Mouse (Mus musculus): Measurements from ENCODE around the gene Rassf10.
"Not testable (repeated sequence)": the region's sequence is repeated elsewhere in the genome, so short reads cannot be mapped to it uniquely, and the experiment has no call there.

Gene Rassf10

GRCm38 (mm10) chr7:112953777-112954291 is at the start of gene Rassf10:
TSS of gene Rassf10 (plus strand) at chr7:112953962.
- no peak for DNase-seq (ENCODE audit: low read depth, low spot score)

DNA sequence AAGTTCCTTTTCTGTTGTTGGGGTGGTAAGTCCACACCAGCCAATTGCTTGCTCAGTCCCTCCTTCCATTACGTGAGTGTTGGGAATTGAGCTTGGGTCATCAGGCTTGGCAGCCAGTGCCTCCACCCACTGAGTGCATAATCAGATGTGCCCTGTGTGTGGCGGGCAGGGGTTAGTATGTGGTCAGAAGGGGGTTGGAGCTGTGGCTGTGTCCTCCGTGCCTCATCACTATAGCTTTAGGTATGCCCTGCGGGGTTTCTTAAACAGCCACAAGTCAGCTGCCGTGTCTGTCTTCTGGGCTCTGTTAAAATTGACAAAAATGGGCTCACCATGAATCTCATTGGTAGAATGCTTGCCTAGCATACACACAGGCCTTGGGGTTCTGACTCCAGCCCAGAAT is 46.9 kb upstream of the Rassf10 start:
- DNase-seq (ENCODE audit: low read depth, low spot score) = no peak

- no peak for DNase-seq (ENCODE audit: low read depth, low spot score)
Observed at GRCm38 (mm10) chr7:112907468-112907867, 46.3 kb upstream of the Rassf10 start.

DNA sequence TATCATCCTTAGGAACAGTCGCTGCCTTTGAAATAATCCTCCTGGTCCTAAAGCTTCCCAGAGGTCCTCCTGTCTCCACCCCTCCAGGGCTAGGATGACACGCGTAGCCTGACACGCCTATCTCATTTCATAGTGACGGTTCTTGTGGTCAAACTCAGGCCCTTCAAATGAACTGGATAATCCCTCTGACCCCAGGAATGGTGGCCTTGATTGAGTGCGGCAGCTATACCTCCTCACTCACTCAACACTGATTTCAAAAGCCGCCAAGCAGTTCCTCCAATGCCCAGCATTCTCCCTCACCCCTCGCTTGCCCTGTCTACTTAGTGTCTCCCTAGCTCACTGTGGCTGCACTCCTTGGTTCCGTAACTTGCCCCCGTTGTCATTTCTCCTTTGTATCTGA is 44.6 kb upstream of the Rassf10 start:
- DNase-seq (ENCODE audit: low read depth, low spot score) = no peak

- no peak for DNase-seq (ENCODE audit: low read depth, low spot score)
Observed at GRCm38 (mm10) chr7:112912969-112913368, 40.8 kb upstream of the Rassf10 start.

- DNase-seq (ENCODE audit: low read depth, low spot score) = no peak
Observed at GRCm38 (mm10) chr7:112915571-112915970, 38.2 kb upstream of the Rassf10 start.

DNA sequence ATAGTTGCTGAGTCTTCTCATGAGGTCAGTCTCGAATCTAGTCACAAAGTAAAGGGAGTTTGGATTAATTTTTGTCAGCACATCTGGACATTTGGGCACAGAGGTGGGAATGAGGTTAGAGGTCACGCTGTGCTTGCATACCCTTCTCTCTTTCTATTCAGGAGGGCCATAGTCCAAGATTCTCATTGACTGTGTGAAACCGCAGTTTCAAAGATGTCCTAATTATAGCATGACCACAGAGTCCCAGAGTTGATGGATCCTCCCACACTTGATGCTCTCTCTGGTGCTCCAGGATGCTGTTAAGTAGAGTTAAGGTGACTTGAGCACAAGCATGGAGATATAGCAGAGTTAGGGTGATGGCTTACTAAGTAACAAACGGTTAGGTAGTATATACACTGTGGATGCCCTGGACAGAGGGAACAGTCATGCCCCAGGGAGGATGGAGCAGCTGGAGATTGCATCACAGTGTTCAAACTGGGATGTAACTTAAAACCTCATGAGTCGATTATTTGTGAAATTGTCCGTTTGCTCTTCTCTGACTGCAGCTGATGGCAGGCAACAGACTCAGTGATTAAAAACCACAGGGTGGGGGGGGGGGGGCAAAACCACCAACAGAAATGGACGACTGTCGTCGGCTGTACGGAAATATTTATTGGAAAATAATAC is 36.0 kb upstream of the Rassf10 start:
- DNase-seq (ENCODE audit: low read depth, low spot score) = no peak

- no peak for DNase-seq (ENCODE audit: low read depth, low spot score)
Observed at GRCm38 (mm10) chr7:112918279-112918991, 35.3 kb upstream of the Rassf10 start.

DNA sequence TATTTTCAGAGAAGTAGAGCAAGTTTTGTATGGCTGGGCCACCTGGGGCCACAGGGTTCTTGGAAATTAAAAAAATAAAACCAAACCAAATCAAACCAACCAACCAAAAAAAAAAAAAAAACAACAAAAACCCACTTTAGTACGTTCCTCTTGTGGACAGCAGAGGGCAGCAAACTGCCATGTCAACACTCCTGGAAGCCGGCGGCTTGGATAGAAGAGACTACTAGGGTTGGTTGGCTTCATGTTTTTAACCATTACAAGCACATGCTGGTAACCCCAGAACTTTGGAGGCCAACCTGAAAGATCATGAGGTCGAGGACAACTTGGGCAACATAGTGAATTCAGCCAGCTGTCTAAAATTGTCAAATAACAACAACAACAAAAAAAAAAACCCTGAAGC is 33.9 kb upstream of the Rassf10 start:
- peak; percentile 47 for DNase-seq (ENCODE audit: low read depth, low spot score)

- DNase-seq (ENCODE audit: low read depth, low spot score) = no peak
Observed at GRCm38 (mm10) chr7:112922801-112923200, 31.0 kb upstream of the Rassf10 start.

- no peak for DNase-seq (ENCODE audit: low read depth, low spot score)
Observed at GRCm38 (mm10) chr7:112923712-112924111, 30.1 kb upstream of the Rassf10 start.

DNA sequence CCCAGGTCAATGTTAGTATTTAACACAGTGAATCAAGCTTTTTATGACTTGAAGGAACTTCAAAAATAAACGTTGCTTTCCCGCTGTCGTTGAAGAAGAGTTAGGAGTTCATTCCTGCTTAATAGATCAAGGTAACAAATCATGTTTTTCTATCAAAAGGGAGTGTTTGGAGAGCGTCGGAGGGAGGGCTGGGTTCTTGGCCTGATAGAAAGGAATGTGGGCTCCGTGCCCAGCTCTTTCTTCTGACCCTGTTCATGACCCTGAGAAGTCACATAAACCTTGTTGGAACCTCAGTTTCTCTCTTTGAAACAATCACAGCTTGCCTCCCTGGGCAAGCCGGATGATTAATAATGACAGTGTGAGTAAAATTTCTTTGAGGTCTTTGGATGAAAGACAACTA is 23.1 kb upstream of the Rassf10 start:
- no peak for DNase-seq (ENCODE audit: low read depth, low spot score)

DNA sequence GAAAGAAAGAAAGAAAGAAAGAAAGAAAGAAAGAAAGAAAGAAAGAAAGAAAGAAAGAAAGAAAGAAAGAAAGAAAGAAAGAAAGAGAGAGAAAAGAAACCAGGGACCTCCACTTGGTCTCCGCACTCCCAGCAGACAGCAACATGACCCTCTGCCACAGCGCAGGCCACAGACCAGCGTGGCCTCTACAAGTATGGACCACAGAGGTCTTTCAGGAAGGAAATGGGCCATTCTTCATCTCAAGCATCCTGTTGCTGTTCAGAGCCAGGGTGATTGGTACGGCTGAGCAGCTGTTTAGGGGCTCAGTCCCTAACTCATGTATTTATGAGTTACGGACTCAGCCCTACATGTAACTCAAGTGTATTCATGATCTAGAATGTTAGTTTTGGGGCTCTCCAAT is 17.9 kb upstream of the Rassf10 start:
- DNase-seq (ENCODE audit: low read depth, low spot score) = not testable (repeated sequence)

DNA sequence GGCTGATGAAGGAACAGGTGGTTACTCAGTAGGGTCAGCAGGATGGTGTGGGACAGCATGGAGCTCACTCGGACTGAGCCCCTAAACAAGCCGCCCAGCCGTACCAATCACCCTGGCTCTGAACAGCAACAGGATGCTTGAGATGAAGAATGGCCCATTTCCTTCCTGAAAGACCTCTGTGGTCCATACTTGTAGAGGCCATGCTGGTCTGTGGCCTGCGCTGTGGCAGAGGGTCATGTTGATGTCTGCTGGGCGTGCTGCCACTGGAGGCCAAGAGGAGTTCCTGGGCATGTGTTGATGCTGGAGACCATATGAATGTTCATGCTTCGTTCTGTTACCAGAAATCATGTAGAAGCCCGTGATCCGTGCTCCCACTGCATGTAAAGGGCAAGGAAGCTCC is 16.7 kb upstream of the Rassf10 start:
- no peak for DNase-seq (ENCODE audit: low read depth, low spot score)

GRCm38 (mm10) chr7:112938959-112939358 is 14.8 kb upstream of the Rassf10 start:
- no peak for DNase-seq (ENCODE audit: low read depth, low spot score)

DNA sequence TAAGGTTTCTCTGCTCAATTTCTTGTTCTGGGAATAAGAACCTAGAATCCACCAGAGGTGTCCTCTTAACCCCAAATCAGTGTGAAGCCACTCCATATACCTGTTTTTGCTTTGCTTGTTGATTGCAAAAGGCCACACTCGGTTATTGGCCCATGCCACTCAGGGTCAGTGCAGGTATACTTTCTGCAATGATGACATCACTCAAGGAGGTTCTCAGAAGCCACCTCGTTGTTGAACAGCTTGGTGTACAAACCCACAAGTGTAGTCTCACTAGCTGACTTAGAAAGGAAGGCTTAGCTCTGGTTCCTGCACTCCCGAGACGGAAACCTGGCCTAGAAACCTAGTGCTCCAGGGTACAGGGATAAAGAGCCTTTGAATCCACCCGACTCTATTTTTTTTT is 11.2 kb upstream of the Rassf10 start:
- no peak for DNase-seq (ENCODE audit: low read depth, low spot score)

DNA sequence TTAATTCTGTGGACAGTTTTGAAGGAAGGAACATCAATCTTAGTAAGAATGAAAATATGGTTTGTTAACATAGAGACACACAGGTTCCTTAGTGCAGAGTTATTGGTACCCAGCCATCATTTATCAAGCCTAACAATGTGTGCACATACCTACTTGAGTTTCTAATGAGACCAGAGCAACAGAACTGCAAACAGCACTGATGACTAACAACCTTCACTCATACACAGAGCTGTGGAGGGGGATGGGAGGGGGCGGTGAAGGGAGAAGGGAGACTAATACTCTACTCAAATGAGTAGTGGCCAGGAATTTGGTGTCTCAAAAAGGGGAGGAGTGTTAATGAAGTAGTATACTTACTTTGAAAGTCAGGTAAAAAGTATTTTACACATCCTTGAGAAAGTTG is 10.7 kb upstream of the Rassf10 start:
- DNase-seq (ENCODE audit: low read depth, low spot score) = no peak

GRCm38 (mm10) chr7:112946706-112947105 is 7.1 kb upstream of the Rassf10 start:
- no peak for DNase-seq (ENCODE audit: low read depth, low spot score)

- DNase-seq (ENCODE audit: low read depth, low spot score) = no peak
Observed at GRCm38 (mm10) chr7:112954351-112955102, 765 bp downstream of the Rassf10 start.

DNA sequence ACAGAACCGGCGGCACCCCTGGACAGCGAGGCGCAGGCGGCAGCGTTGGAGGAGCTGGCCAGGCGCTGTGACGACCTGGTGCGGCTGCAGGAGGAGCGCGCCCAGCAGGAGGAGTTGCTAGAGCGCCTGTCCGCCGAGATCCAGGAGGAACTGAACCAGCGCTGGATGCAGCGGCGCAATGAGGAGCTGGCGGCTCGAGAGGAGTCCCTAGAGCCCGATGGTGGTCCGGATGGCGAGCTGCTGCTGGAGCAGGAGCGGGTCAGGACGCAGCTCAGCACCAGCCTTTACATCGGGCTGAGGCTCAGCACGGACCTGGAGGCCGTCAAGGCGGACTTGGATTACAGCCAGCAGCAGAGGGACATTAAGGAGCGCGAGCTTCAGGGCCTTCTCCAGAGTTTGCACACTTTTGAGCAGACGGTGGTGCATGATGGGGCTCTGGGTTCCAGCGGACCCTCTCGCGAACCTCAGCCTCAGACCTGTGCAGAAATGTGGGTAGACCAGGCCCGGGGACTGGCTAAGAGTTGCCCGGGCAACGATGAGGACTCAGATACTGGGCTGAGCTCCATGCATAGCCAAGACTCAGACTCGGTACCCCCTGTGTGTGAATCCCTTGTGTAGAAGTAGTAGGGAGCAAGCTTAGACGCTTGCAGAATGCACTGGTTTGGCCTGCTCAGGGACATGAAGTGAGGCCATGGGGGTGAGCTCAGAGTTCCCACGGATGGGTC is 1.5 kb downstream of the Rassf10 start:
- no peak for DNase-seq (ENCODE audit: low read depth, low spot score)

DNA sequence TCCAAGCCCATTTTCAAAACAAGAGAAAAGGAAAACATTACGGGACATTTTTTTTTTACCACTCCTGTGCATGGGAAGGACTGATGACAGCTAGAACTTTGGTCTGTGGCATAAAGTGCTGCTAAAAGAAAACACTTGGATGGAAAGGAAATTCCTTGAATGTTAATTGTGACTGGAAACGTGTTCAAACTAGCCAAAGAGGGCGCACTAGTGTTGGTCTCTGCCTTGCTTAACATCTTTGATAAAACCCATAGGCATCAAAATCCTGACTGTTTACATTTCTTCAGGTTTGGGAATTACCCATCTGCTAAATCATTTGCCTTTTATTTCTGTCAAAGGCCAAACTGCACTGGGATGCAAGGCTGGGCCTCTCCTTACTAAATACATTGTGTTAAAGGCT is 2.2 kb downstream of the Rassf10 start:
- no peak for DNase-seq (ENCODE audit: low read depth, low spot score)

DNA sequence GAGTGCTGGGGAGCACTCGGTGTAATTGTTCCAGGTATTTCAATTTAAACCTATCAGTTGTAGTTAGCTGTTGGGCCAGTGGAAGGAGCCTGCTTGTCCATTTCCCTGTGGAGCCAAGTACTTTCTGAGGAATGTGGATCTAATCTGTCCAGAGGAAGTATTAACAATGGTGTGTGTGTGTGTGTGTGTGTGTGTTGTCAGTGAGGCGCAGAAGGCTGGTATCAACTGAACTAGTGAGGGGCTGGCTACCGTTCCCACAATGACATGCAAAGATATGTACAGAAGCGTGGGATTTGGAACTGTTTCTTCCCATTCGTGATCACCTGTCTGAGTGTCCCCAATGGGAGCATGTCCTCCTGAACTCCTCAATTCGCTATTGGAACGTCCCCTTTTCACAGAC is 3.2 kb downstream of the Rassf10 start:
- DNase-seq (ENCODE audit: low read depth, low spot score) = no peak

All from A20 (cell line).